Mouse (Mus musculus) frontal cortex, adult (tissue): ENCODE data around the gene Dnajc13.

ENCODE experiments used
- ATAC-seq: cut with Nextera tagmentation; 2 replicates; pipeline ENCODE4 v1.9.2; 2017; ENCODE audit warnings: mild to moderate bottlenecking, moderate library complexity, mixed read lengths; ENCODE audit not compliant: low TSS enrichment

The Dnajc13 gene

DNA sequence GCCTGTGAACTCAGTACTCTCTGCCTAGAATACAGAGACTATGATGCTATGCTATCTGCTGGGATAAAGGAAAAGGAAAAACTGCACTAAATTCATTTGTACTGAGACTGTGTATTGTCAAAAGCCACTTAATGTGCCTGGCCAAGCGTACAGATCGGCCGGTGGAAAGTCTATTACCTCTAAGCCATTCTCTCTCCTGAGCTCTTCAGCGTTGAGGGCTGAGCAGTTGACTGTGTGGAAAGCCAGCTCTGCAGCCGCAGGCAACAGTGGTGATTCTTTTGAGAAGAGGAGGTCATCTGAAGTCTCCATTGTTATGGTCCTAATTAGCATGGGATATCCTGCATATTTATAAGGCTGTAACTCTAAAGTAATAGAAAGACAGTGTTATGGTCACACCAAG is 80.4 kb downstream of the Dnajc13 start:
- ATAC-seq, result no peak

DNA sequence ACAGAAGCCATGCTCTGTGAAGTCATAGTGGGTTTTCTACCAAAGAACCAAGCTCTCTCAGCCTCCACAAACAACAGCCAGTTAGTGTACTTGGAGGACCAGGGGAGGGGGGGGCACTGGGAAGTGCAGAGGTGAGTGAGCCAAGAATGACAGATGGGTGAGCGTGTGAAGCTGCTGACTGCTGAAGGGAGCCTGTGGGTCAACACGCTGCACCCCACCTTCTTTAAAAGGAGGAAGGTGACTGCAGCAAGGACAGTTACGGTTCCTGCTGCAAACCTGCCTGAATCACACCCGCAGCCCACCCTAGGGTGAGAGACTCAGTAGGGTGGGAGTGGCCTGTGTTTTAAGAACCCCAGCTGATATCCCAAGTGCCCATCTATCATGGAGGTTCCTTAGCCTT is 81.1 kb downstream of the Dnajc13 start:
- ATAC-seq, result no peak

DNA sequence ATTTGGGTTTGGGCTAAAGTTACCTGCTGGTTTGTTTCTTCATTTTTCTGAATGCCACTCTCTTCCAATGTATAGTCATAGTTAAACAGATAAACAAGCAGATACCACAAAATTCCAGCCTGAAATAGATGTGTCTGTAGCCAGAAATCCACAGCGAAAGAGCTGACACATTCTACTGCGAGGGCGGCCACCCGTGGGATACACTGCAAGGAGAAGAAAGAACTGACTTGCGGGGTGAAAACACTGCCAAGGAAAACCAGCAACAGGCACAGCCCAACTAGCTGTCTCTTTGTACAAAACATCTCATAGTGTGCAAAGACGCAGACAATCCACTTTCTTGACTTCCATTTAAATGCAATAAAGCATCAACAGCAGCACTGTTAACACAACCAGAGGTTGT is 82.7 kb downstream of the Dnajc13 start:
- ATAC-seq, result peak; percentile 94

DNA sequence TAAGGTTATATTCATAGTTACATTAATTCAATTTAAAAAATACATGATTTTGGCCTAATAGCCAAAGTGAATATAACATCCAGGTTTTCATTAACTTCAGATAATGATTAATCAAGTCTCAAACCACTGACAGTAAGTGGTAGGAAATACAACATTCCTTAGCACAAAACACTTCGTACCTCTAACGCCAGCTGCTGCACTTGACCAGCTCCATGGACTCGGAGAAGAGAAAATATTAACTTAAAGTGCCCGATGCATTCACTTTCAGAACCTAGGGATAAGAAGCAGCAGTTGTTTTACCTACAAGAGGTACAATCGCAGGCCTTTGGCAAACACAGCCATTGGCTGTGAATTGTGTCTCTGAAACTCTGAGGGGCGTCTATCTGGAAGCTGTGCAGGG is 90.4 kb downstream of the Dnajc13 start:
- ATAC-seq, result no peak

DNA sequence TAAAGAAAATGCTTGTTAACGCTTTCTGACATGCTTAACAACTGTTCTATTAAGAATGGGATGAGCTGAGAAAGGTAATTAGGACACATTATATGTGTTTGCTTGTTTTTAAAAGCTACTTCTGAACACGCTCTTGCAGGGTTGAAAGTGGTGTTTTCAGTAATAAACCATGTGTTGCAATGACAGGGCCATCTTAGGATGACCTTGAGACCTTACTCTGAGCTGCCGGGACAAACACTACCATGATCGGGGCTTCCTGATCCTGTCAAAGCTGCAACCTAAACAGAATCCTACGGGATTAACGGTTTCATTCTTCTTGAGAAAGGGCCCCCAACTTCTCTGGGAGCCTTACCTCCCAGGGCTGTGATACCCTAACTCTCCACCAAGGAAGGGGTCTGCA is 91.1 kb downstream of the Dnajc13 start:
- ATAC-seq, result no peak

DNA sequence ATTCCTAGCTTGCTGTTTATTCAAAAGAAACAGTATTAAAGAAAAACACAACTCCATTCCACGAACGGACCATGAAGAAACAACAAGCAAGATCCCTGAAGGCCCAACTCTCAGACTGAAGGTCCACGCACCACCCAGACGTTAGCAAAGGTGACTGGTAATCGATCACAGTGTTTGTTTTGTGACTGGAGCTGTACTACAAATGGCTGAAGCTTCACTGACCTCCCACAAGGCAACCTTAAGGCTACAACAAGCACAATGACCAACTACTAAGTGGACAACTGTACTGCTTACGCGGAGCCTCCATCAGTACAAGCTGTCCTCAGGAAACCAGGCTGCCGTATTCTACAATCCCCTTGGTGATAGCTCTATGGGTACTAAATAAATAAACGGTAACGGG is 92.7 kb downstream of the Dnajc13 start:
- no peak for ATAC-seq

DNA sequence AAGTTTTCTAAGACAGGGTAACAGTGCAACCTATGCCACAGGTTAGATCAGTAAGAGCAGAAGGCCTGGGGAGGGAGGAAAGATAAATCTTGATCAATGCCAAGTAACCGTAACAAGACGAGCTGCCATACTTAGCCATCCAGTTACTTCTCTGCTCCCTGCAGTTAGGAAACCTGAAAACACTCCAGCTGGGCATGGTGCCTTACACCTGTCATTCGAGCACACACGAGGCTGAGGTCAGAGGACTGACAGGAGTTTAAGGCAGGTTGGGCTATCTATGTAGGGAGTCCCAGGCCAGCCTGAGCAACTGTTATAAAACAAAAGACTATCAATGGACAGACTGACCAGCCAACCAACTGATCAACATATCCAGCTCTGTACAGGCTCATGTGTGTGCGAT is 96.8 kb downstream of the Dnajc13 start:
- ATAC-seq, result no peak

DNA sequence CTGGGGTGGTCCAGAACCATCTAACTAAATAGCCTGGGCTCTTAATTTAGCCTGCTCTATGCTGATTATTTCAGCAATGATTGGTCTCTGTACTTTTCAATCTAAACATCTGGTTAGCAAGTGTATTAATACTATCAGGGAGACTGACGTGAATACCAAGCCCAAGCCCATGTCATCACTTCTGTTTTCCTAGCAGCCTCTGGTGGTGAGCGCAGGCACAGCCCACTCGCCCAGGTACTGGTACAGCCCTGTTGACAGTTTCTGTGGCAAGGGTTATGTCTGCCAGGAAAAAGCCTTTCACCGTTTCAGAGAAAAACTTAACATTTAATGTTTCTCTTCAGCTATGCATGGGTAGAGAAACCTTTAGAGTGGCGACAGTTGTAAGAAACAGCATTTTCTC is 98.5 kb downstream of the Dnajc13 start:
- ATAC-seq, result no peak

DNA sequence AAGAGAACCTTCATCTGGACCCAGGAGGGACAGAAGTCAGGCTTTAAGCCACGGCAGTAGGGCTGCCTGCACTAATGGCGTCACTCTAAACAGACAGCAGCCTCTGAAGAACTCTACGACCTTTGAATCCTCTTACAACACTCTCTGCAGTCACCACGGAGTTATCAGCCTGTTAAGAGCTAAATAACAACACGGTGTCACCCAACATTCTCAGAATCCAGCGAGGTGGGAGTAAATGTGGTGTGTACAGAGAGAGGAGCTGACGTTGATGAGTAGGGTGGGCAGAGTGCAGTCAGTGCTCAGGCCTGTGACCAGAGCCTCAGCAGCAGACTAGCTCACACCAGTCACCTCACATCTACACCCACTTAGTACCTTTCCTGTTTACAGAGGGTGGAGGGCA is 101.6 kb downstream of the Dnajc13 start:
- ATAC-seq, result no peak

DNA sequence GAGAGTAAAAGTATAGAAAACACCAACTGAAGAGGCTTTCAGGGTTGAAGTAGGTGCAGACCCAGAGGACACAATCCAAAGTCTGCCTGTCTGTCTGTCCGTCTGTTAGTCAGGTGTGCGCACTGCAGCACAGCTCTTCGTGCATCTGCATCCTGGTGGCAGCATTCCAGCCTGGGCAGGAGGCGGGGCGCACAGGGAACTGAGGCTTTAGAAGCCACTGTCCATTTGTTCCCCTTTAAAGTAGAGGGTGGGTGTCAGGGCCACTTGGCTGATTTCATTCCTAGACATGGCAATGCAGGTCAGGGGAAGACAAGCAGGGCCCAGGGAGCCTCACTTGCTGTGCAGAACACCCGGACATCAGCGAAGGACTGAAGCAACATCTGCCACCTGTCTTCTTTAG is 105.4 kb downstream of the Dnajc13 start:
- ATAC-seq, result no peak

DNA sequence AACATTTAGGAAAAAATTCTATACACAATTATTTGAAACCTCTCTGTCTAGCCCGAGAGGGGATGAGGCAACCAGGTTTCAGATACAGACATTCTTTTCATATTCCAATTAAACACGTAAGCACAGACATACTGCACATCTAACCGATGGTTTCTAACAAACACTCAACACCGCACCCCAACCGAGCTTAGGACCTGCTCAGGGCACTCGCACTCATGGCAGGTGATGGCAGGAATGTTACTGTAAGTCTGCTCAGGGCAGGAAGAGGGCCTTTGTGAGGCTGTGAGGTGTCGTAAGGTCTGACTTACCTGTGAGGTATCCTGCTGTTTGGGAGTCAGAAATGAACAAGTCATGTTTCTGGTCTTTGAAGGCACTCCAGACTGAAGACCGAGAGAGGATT is 106.2 kb downstream of the Dnajc13 start:
- ATAC-seq, result no peak

DNA sequence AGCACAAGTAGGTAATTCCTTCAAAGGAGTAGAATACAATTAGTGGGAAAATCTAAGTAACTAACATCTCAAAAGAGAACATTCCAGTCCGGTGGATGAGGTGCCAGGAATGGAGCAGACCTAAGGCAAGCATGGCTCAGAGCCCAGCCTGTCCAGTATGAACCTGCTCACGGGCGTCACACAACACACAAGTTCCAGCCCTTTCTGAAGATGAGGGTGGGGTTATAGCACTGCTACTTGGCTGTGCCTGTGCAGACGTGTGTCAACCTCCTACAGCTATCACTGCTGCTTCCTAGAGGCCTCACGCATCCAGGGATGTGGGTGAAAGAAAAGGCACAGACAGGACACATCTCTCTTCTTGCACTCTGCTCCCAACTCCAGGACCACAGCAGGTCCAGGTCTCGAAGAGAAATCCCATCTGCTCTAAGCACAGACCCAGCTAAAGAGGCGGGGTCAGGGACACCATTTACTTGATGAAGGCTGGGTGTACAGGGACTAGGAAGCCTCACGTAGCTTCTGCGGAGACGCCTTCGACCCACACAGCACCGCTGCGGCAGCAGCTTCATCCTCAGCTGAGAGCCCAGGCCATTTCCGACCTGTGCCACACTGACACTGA is 107.5 kb downstream of the Dnajc13 start:
- ATAC-seq, result peak; percentile 57; the same call in 1 of the 2 replicates

DNA sequence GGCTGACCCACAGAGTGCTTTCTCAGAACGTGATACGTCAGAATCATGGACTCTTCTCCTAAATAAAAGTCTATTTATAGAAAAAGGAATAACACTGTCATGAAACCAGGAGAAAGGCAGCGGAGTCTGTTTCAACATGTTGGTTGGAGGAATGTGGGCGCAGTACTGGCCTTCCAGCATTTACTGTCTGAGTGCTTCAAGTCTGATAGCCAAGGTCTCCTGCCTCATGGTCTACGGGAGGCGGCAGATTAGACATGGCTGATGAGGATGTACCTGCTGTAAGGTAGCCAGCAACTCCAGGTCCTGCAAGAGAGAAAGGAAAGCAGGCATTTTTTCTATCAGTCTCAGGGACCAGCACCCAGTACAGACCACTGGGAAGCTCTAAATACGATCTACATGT is 110.6 kb downstream of the Dnajc13 start:
- ATAC-seq, result no peak

DNA sequence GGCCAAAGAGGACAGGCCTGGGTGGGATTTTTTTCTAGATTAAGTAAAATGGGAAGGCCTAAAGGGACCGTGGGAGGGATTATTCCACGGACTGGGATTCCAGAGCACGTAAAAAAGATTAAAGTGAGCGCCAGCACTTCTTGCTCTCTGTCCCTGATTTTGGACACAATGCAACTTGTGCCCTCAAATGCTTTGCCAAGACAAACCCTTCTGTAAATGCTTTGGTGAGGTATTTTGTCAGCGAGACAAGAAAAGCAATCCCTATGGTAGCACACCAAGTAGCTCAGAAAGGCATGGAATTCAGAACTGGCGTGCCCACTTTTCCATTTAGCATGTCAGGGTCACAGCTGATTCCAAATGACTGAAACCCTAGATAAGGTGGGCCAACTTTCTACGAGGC is 113.8 kb downstream of the Dnajc13 start:
- ATAC-seq, result no peak

DNA sequence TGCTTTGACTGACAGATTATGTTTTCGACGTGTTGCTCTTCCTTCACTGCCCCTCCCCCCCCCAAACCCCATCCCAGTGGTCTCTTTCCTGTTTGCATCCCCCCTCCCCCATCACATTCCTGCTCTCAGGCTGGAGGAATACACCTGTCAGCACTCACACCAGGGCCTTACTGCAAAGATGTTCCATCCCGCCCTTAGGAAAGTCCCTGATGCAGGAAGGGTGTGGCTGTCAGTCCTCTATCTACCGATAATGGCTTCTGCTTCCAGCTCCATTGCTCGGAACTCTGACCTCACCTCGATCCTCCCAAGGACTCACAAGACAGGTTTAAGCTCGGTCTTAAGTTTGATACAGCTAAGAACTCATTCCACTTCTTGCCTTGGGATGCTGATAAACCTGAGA is 116.0 kb downstream of the Dnajc13 start:
- ATAC-seq, result no peak

DNA sequence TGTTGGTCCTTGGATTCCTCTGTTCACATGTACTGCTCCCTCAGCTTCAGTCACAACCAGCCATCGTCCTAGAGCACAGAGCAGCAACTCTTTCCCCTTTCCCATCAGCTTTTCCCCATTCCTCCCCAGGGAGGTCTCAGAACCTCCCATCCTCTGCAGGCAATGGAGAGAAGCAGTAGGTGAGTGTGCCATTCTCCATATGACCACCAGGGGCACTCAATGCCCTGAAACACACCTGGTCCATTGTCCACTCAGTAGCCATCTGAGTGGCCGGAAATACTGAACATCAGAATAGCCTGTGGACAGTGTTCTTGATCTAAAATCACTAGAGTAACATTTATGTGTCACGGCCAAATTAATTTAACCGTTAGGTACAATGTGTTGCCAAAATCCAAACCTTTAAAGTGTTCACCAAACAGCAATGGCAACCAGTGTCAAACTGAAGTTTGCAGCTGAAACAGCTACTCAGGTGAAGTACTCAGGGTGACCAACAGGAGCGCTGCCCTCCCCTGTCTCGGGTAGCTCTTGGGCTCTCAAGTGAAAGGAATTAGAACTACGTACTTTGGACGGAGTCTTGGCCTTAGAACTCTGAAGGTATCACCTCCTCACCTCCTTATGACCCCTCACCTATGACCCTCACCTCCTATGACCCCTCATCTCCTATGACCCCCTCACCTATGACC is 118.3 kb downstream of the Dnajc13 start:
- ATAC-seq, result no peak

DNA sequence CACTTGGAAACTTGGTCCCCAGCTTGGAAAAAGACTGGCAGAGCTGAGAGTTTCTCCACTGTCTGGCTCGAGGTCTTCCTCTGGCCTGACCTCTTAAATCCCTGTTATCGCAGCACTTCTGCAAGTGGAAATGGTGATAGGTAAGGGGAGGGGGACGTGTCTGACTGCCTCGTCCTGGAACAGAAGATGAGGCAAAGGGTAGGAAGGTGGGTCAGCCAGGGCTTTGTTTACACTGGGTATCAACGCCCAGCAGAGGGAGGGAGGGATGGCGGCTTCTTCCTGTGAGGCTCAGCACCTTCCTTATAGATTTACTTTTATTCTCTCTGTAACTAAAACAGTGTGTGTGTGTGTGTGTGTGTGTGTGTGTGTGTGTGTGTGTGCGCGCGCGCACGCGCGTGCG is 119.9 kb downstream of the Dnajc13 start:
- ATAC-seq, result no peak

DNA sequence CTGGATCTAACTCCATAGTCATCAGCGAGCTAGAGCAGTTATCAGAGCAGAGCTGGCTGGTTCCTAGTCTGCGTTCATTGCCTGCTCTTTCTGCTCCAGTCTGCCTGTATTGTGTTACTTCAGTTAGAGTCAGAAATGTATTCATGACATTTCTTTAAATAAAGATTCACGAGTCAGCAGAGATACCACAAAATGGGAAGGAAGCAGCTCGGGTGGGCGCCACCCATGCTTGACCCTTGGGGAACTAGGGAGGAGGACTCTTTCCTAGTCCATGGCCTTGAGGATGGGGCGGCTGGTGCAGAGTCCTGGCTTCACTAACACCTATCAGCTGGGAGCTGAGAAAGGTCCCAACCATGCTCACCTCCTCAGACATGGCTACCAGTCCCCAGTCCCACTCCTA is 122.4 kb downstream of the Dnajc13 start:
- no peak for ATAC-seq

DNA sequence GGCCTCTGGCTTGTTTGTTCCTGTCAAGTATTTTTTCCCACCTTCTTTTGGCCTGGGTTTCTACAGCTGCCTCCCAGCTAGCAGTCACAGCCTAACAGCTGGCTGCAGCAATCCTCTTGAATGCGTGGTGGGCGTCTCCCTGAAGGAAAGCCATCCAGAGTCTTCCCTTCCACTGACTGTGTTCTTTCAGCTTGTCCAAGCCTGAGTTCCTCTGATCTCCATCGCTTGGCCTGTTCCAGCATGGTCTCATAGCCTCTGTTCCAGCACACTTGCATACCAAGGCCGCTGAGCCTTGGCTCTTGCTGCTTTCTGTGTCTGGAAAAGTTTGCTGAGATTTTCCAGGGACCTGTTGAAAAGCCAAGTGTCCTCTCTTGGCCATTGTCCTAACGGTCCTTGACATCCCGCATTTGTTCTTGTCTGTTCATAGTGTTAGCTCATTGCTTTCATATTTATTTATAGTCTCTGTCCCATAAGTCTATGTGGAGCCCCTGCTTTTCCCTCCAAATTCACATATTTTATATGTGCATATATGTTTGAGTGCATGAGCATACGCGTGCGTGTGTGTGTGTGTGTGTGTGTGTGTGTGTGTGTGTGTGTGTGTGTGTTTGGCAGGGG is 132.5 kb downstream of the Dnajc13 start:
- ATAC-seq, result no peak

DNA sequence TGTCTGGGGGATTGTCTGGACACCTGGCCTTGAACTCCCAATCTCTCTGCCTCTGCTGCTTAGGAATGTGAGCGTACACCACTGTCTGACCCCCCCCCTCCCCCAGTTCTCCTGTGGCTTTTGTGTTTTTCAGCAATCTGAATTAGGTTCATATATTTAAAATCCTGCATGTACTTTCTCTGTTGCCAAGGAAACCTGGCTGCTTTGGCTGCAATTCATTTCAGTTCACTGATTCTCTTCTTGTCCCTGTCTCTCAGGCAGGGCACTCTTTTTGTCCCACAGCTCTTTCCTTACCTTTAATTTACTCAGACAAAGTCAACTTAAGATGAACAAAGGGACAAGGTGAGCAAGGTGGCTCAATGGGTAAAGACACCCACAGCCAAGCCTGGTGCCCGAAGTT is 134.6 kb downstream of the Dnajc13 start:
- peak; percentile 81 for ATAC-seq

DNA sequence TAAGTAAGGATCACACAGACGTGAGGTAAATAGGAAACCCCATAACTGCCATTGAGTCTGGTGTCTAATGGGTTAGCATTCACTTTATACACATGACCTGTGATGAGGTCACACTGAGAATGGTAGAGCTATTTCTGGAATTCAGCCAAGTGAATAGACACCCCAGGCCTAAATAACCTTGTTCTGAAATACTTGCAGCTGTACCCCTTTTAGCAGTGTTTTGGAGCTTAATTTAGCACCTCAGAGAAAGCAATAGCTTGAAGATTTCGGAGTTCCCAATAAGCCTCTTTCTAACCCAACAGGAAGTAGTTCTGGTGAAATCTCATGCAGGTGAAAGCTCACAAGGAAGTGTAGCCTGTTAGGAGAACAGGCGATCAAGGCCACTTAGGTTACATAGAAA is 135.9 kb downstream of the Dnajc13 start, which contains the start of gene Ackr4:
TSS of gene Ackr4 (minus strand) at position 101 of the 400 bp plus-strand sequence.
- ATAC-seq, result no peak

DNA sequence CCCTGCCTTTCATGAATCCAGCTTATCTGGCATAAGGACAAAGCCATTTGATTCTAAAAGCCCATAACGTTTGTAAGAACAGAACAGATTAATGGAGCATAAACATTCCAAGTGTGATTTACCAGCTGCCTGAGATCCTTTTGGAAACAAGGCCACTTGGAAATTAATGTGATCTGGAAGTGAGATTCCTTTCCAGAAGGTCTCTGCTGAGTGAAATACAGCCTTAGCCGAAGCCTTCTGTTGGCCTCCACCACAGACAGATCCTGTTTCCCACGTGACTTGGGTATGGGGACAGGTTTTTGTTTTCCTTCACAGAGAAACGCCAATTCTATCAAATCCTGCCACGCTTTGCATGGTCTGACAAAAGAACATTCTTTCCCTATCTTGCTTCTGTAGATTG is 139.1 kb downstream of the Dnajc13 start:
- no peak for ATAC-seq

DNA sequence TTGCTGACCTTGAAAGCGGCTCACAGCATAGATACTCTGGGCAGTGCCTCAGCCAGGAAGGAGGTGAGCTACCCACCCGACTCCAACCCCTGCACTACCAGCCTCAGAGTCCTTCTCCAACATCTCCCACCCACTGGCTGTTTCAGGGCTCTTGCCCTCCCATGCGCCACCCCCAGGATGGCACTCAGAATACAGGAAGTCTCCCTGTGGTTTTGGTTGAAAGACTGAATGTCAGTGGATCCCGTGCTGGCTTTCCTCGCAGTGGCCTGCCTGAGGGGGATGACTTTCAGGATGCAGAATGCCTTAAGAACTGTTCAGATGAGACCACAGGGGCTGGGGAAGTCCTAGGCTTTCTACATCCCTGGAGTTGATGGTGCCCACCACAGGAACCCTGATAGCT is 139.6 kb downstream of the Dnajc13 start:
- ATAC-seq, result no peak

DNA sequence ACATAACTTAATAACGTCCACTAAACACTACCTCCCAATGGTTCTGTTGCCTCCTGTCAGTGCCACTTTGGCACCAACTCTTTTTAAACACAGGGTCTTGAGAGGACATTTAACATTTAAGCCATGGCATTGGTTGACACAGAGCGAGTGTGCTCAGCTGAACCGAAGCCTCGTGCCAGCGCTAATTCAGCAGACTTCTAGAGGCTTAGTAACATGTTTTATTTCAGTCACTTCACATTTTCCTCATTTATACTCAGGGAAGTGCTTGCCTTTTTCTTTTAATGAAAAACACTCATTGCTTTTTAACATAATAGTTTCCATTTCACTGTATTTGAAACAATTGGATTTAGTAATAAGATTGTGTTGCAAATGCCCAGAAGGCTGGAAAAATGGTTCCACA is 153.6 kb downstream of the Dnajc13 start:
- ATAC-seq, result no peak
